Mouse (Mus musculus): Measurements from ENCODE around the gene Pde11a. TPM values are rescaled to one million over a fixed set of nuclear protein-coding genes. Genes with fewer than 3 reads are reported as not detected.

Gene Pde11a
- total RNA-seq, 1 experiment = 0.27 TPM

- Histone ChIP-seq H3K4me3 (ENCODE audit: insufficient read depth in 1 of 2, low read depth in 1 of 2, low read length in 2 of 2, poor library complexity in 1 of 2, severe bottlenecking in 1 of 2) (no peak overlapping the region), H3K4me1 (ENCODE audit: control insufficient read depth in 2 of 2, insufficient read depth in 2 of 2, low read length in 2 of 2, poor library complexity in 1 of 2) (no peaks in the 10 kb centered on the region), H3K9me3 (ENCODE audit: control insufficient read depth, insufficient read depth, low read depth, low read length) (no peaks in the 10 kb centered on the region), H3K9ac (ENCODE audit: insufficient read depth, low read depth, low read length, poor library complexity, severe bottlenecking) (no peak overlapping the region), H3K27ac (ENCODE audit: insufficient read depth, low read depth, low read length, poor library complexity, severe bottlenecking) (no peak overlapping the region), H3K36me3 (ENCODE audit: control insufficient read depth, insufficient read depth, low read length, poor library complexity, severe bottlenecking) (no peaks in the 10 kb centered on the region)
- in situ Hi-C loops (cut with MboI; ENCODE audit: low sequenced_read_pairs in 2 of 2, unreplicated experiment in 2 of 2) = no loop called here
- DNase-seq (ENCODE audit: low read depth, low spot score) = no peak
- TF ChIP-seq ZNF384 (IDR thresholded peaks at IDR 0.05; ENCODE audit: low read depth, low read length) (no peak), CHD2 (IDR thresholded peaks at IDR 0.05; ENCODE audit: low read depth, low read length) (no peak), MAFK (IDR thresholded peaks at IDR 0.05; ENCODE audit: insufficient read depth, low read depth, low read length) (no peak), HCFC1 (IDR thresholded peaks at IDR 0.05; ENCODE audit: borderline replicate concordance, insufficient read depth, low read length) (no peak), ZC3H11A (IDR thresholded peaks at IDR 0.05; ENCODE audit: borderline replicate concordance, low read depth, low read length) (no peak)
Measured at GRCm38 (mm10) chr2:76132983-76133382, 205.6 kb downstream of the Pde11a start.

- DNase-seq (ENCODE audit: low read depth, low spot score) = no peak
- peaks cover 2 to 4% of the 10 kb centered on the region in 2 experiments; a peak in 2 of 4 replicates for H3K4me1 ChIP-seq (ENCODE audit: control insufficient read depth in 2 of 2, insufficient read depth in 2 of 2, low read length in 2 of 2, poor library complexity in 1 of 2)
Measured at GRCm38 (mm10) chr2:76129933-76130627, 208.5 kb downstream of the Pde11a start.

GRCm38 (mm10) chr2:76129058-76129437 lies 209.5 kb downstream of the Pde11a start:
- H3K27ac ChIP-seq (ENCODE audit: insufficient read depth, low read depth, low read length, poor library complexity, severe bottlenecking) = no peak overlapping the region
- TF ChIP-seq CHD2 (IDR thresholded peaks at IDR 0.05; ENCODE audit: low read depth, low read length) (no peak), HCFC1 (IDR thresholded peaks at IDR 0.05; ENCODE audit: borderline replicate concordance, insufficient read depth, low read length) (no peak), MAFK (IDR thresholded peaks at IDR 0.05; ENCODE audit: insufficient read depth, low read depth, low read length) (no peak), ZNF384 (IDR thresholded peaks at IDR 0.05; ENCODE audit: low read depth, low read length) (no peak), ZC3H11A (IDR thresholded peaks at IDR 0.05; ENCODE audit: borderline replicate concordance, low read depth, low read length) (no peak)
- no peak overlapping the region for H3K9ac ChIP-seq (ENCODE audit: insufficient read depth, low read depth, low read length, poor library complexity, severe bottlenecking)
- H3K4me1 ChIP-seq (ENCODE audit: control insufficient read depth in 2 of 2, insufficient read depth in 2 of 2, low read length in 2 of 2, poor library complexity in 1 of 2) = peaks cover 2 to 4% of the 10 kb centered on the region in 2 experiments; a peak in 2 of 4 replicates
- DNase-seq (ENCODE audit: low read depth, low spot score) = no peak
- no peak overlapping the region for H3K4me3 ChIP-seq (ENCODE audit: insufficient read depth in 1 of 2, low read depth in 1 of 2, low read length in 2 of 2, poor library complexity in 1 of 2, severe bottlenecking in 1 of 2)
- H3K36me3 ChIP-seq (ENCODE audit: control insufficient read depth, insufficient read depth, low read length, poor library complexity, severe bottlenecking) = no peaks in the 10 kb centered on the region
- no peaks in the 10 kb centered on the region for H3K9me3 ChIP-seq (ENCODE audit: control insufficient read depth, insufficient read depth, low read depth, low read length)
- in situ Hi-C loops (cut with MboI; ENCODE audit: low sequenced_read_pairs in 2 of 2, unreplicated experiment in 2 of 2) = no loop called here

More at GRCm38 (mm10) chr2:76129933-76130627, 208.5 kb downstream of the Pde11a start:
- Histone ChIP-seq H3K9me3 (ENCODE audit: control insufficient read depth, insufficient read depth, low read depth, low read length) (no peaks in the 10 kb centered on the region), H3K27ac (ENCODE audit: insufficient read depth, low read depth, low read length, poor library complexity, severe bottlenecking) (no peak overlapping the region), H3K9ac (ENCODE audit: insufficient read depth, low read depth, low read length, poor library complexity, severe bottlenecking) (no peak overlapping the region), H3K4me3 (ENCODE audit: insufficient read depth in 1 of 2, low read depth in 1 of 2, low read length in 2 of 2, poor library complexity in 1 of 2, severe bottlenecking in 1 of 2) (no peak overlapping the region), H3K36me3 (ENCODE audit: control insufficient read depth, insufficient read depth, low read length, poor library complexity, severe bottlenecking) (no peaks in the 10 kb centered on the region)
- in situ Hi-C loops (cut with MboI; ENCODE audit: low sequenced_read_pairs in 2 of 2, unreplicated experiment in 2 of 2) = no loop called here
- TF ChIP-seq ZNF384 (IDR thresholded peaks at IDR 0.05; ENCODE audit: low read depth, low read length) = no peak
- TF ChIP-seq ZC3H11A (IDR thresholded peaks at IDR 0.05; ENCODE audit: borderline replicate concordance, low read depth, low read length) = no peak
- no peak for TF ChIP-seq CHD2 (IDR thresholded peaks at IDR 0.05; ENCODE audit: low read depth, low read length)
- no peak for TF ChIP-seq HCFC1 (IDR thresholded peaks at IDR 0.05; ENCODE audit: borderline replicate concordance, insufficient read depth, low read length)
- TF ChIP-seq MAFK (IDR thresholded peaks at IDR 0.05; ENCODE audit: insufficient read depth, low read depth, low read length) = no peak

- Histone ChIP-seq H3K9me3 (ENCODE audit: control insufficient read depth, insufficient read depth, low read depth, low read length) (no peaks in the 10 kb centered on the region), H3K9ac (ENCODE audit: insufficient read depth, low read depth, low read length, poor library complexity, severe bottlenecking) (no peak overlapping the region), H3K4me1 (ENCODE audit: control insufficient read depth in 2 of 2, insufficient read depth in 2 of 2, low read length in 2 of 2, poor library complexity in 1 of 2) (peaks cover 2 to 4% of the 10 kb centered on the region in 2 experiments; a peak in 2 of 4 replicates), H3K4me3 (ENCODE audit: insufficient read depth in 1 of 2, low read depth in 1 of 2, low read length in 2 of 2, poor library complexity in 1 of 2, severe bottlenecking in 1 of 2) (no peak overlapping the region), H3K36me3 (ENCODE audit: control insufficient read depth, insufficient read depth, low read length, poor library complexity, severe bottlenecking) (no peaks in the 10 kb centered on the region), H3K27ac (ENCODE audit: insufficient read depth, low read depth, low read length, poor library complexity, severe bottlenecking) (no peak overlapping the region)
- in situ Hi-C loops (cut with MboI; ENCODE audit: low sequenced_read_pairs in 2 of 2, unreplicated experiment in 2 of 2) = no loop called here
- DNase-seq (ENCODE audit: low read depth, low spot score) = no peak
- no peak for TF ChIP-seq ZNF384 (IDR thresholded peaks at IDR 0.05; ENCODE audit: low read depth, low read length)
- no peak for TF ChIP-seq HCFC1 (IDR thresholded peaks at IDR 0.05; ENCODE audit: borderline replicate concordance, insufficient read depth, low read length)
- TF ChIP-seq CHD2 (IDR thresholded peaks at IDR 0.05; ENCODE audit: low read depth, low read length) = no peak
- TF ChIP-seq MAFK (IDR thresholded peaks at IDR 0.05; ENCODE audit: insufficient read depth, low read depth, low read length) = no peak
- TF ChIP-seq ZC3H11A (IDR thresholded peaks at IDR 0.05; ENCODE audit: borderline replicate concordance, low read depth, low read length) = no peak
Measured at GRCm38 (mm10) chr2:76128105-76129057, 210.2 kb downstream of the Pde11a start.
